16 mouse cellular contexts compared by ENCODE assay signal in genomic region chr12:57547890-57548289, GRCm38 (mm10). TPM values are rescaled to one million over a fixed set of nuclear protein-coding genes. Genes with fewer than 3 reads are reported as not detected.
DNase-seq lines count a peak whose midpoint lies in the region; ATAC-seq and TF ChIP-seq lines count a peak whose summit lies in the region.
"Had no signal": no experiment of that assay in that cellular context is flagged by ENCODE, and none has a peak within 500 bp of the region (broad histone marks: within the 10 kb centered on the region; RNA-seq: fewer than 3 reads in every experiment).

No protein-coding gene starts in this region.

- 1% methylated on average over 9 of the region's 9 CpGs for WGBS in hindbrain, embryonic 11.5 days
- WGBS in hindbrain, embryonic 16.5 days = 2% methylated on average over 9 of the region's 9 CpGs
- 2% methylated on average over 9 of the region's 9 CpGs for WGBS in midbrain, embryonic 12.5 days
- WGBS in midbrain, embryonic 15.5 days = 3% methylated on average over 9 of the region's 9 CpGs
- WGBS in intestine, postnatal 0 days = 14% methylated on average over 9 of the region's 9 CpGs
- WGBS in stomach, postnatal 0 days = 2% methylated on average over 9 of the region's 9 CpGs

- no peak overlapping the region for H3K4me3 ChIP-seq in hindbrain, embryonic 11.5 days (ENCODE audit: low read depth, low read length)
- no peak overlapping the region for H3K4me3 ChIP-seq in hindbrain, embryonic 16.5 days (ENCODE audit: low read length)
- 0 out of 2 replicates have a peak overlapping the region, but pooled peaks have one; percentile 9 for H3K4me3 ChIP-seq in midbrain, embryonic 12.5 days
- H3K4me3 ChIP-seq in midbrain, embryonic 15.5 days = no peak overlapping the region
- H3K4me3 ChIP-seq in intestine, postnatal 0 days (ENCODE audit: low read depth, low read length) = no peak overlapping the region
- H3K4me3 ChIP-seq in stomach, postnatal 0 days (ENCODE audit: low read depth, low read length) = peak overlapping the region; percentile 31
- H3K4me3 ChIP-seq: forebrain, embryonic 10.5 days; hindbrain, embryonic 15.5 days; neural tube, embryonic 12.5 days had no signal

- peaks cover 92% of the 10 kb centered on the region for H3K27me3 ChIP-seq in hindbrain, embryonic 11.5 days (ENCODE audit: control insufficient read depth, insufficient read depth, low read length)
- H3K27me3 ChIP-seq in hindbrain, embryonic 16.5 days (replicated peaks; ENCODE audit: control insufficient read depth, insufficient read depth, low read length) = peaks cover 78% of the 10 kb centered on the region
- H3K27me3 ChIP-seq in midbrain, embryonic 12.5 days = peaks cover 96% of the 10 kb centered on the region
- peaks cover 88% of the 10 kb centered on the region for H3K27me3 ChIP-seq in midbrain, embryonic 15.5 days (replicated peaks)
- H3K27me3 ChIP-seq in intestine, postnatal 0 days (replicated peaks; ENCODE audit: control insufficient read depth, insufficient read depth, low read length) = peaks cover 64% of the 10 kb centered on the region
- H3K27me3 ChIP-seq in stomach, postnatal 0 days (ENCODE audit: control insufficient read depth, insufficient read depth, low read length) = peaks cover 2% of the 10 kb centered on the region

- no peak overlapping the region for H3K27ac ChIP-seq in hindbrain, embryonic 11.5 days (ENCODE audit: low read depth, low read length)
- H3K27ac ChIP-seq in hindbrain, embryonic 16.5 days (ENCODE audit: low read depth, low read length) = no peak overlapping the region
- peak overlapping the region; percentile 39; the same call in 1 of the 2 replicates for H3K27ac ChIP-seq in midbrain, embryonic 12.5 days (replicated peaks)
- H3K27ac ChIP-seq in midbrain, embryonic 15.5 days = no peak overlapping the region
- H3K27ac ChIP-seq in intestine, postnatal 0 days (ENCODE audit: low read depth, low read length) = no peak overlapping the region
- H3K27ac ChIP-seq in stomach, postnatal 0 days (replicated peaks) = peak overlapping the region; percentile 95
- H3K27ac ChIP-seq: forebrain, embryonic 10.5 days; heart, embryonic 10.5 days; hindbrain, embryonic 15.5 days; neural tube, embryonic 12.5 days had no signal

- DNase-seq in hindbrain, embryonic 11.5 days (ENCODE audit: low spot score) = peak; percentile 50
- DNase-seq in stomach, postnatal 0 days (ENCODE audit: low spot score) = no peak
- no peak for DNase-seq in ovary, postnatal 14 days (ENCODE audit: low spot score)
- DNase-seq: adrenal gland, postnatal 25 days; cerebellum, adult 2 months; gastrocnemius, postnatal 36 days had no signal

- H3K9ac ChIP-seq in hindbrain, embryonic 11.5 days (ENCODE audit: low read depth, low read length) = no peak overlapping the region
- no peak overlapping the region for H3K9ac ChIP-seq in hindbrain, embryonic 16.5 days (ENCODE audit: low read depth, low read length)
- no peak overlapping the region for H3K9ac ChIP-seq in midbrain, embryonic 12.5 days (replicated peaks)
- no peak overlapping the region for H3K9ac ChIP-seq in midbrain, embryonic 15.5 days
- H3K9ac ChIP-seq in intestine, postnatal 0 days (ENCODE audit: low read depth, low read length) = no peak overlapping the region
- H3K9ac ChIP-seq in stomach, postnatal 0 days (ENCODE audit: low read length) = 0 out of 2 replicates have a peak overlapping the region, but pooled peaks have one; percentile 45
- H3K9ac ChIP-seq: hindbrain, embryonic 15.5 days; neural tube, embryonic 12.5 days had no signal

- TF ChIP-seq EP300 in stomach, postnatal 0 days (optimal IDR thresholded peaks at IDR 0.05) = no peak

- H3K4me1 ChIP-seq in hindbrain, embryonic 11.5 days (replicated peaks; ENCODE audit: control insufficient read depth, insufficient read depth, low read length) = peaks cover 9% of the 10 kb centered on the region
- H3K4me1 ChIP-seq in hindbrain, embryonic 16.5 days (ENCODE audit: control insufficient read depth, insufficient read depth, low read depth, low read length) = peaks cover 10% of the 10 kb centered on the region
- H3K4me1 ChIP-seq in midbrain, embryonic 12.5 days = peaks cover 23% of the 10 kb centered on the region
- peaks cover 18% of the 10 kb centered on the region for H3K4me1 ChIP-seq in midbrain, embryonic 15.5 days
- H3K4me1 ChIP-seq in intestine, postnatal 0 days (replicated peaks; ENCODE audit: control insufficient read depth, insufficient read depth, low read length) = no peaks in the 10 kb centered on the region
- H3K4me1 ChIP-seq in stomach, postnatal 0 days (replicated peaks; ENCODE audit: control insufficient read depth, insufficient read depth) = no peaks in the 10 kb centered on the region

- no peaks in the 10 kb centered on the region for H3K36me3 ChIP-seq in hindbrain, embryonic 11.5 days (ENCODE audit: control insufficient read depth, insufficient read depth, low read length)
- H3K36me3 ChIP-seq in hindbrain, embryonic 16.5 days (ENCODE audit: control insufficient read depth, insufficient read depth, low read length) = no peaks in the 10 kb centered on the region
- H3K36me3 ChIP-seq in midbrain, embryonic 12.5 days = no peaks in the 10 kb centered on the region
- H3K36me3 ChIP-seq in midbrain, embryonic 15.5 days (replicated peaks) = no peaks in the 10 kb centered on the region
- H3K36me3 ChIP-seq in intestine, postnatal 0 days (ENCODE audit: control insufficient read depth, insufficient read depth) = no peaks in the 10 kb centered on the region; the same call in 1 of the 2 replicates
- H3K36me3 ChIP-seq in stomach, postnatal 0 days (ENCODE audit: control insufficient read depth, insufficient read depth, low read length) = no peaks in the 10 kb centered on the region
- H3K36me3 ChIP-seq: forebrain, embryonic 10.5 days; heart, embryonic 10.5 days; hindbrain, embryonic 15.5 days; neural tube, embryonic 12.5 days had no signal

- TF ChIP-seq CTCF in intestine, postnatal 0 days (IDR thresholded peaks at IDR 0.05; ENCODE audit: low read depth) = no peak
- no peak for TF ChIP-seq CTCF in stomach, postnatal 0 days (IDR thresholded peaks at IDR 0.05; ENCODE audit: low read depth)

- ATAC-seq in hindbrain, embryonic 11.5 days (ENCODE audit: low FRiP score) = no peak
- no peak for ATAC-seq in hindbrain, embryonic 16.5 days
- no peak for ATAC-seq in midbrain, embryonic 12.5 days (ENCODE audit: low FRiP score, low read depth)
- ATAC-seq in midbrain, embryonic 15.5 days (replicated peaks) = no peak
- no peak for ATAC-seq in intestine, postnatal 0 days
- ATAC-seq in stomach, postnatal 0 days (ENCODE audit: low FRiP score, low TSS enrichment) = no peak
- ATAC-seq: activated CD4-positive, CD25-positive, alpha-beta regulatory T cell, adult 4 months; Patski had no signal

- no peaks in the 10 kb centered on the region for H3K9me3 ChIP-seq in hindbrain, embryonic 11.5 days (ENCODE audit: control insufficient read depth, low read length)
- H3K9me3 ChIP-seq in hindbrain, embryonic 16.5 days (ENCODE audit: control insufficient read depth, low read length) = peaks cover 4% of the 10 kb centered on the region; the same call in 1 of the 2 replicates
- no peaks in the 10 kb centered on the region for H3K9me3 ChIP-seq in midbrain, embryonic 12.5 days
- H3K9me3 ChIP-seq in midbrain, embryonic 15.5 days = no peaks in the 10 kb centered on the region
- H3K9me3 ChIP-seq in intestine, postnatal 0 days (ENCODE audit: control insufficient read depth) = no peaks in the 10 kb centered on the region
- no peaks in the 10 kb centered on the region for H3K9me3 ChIP-seq in stomach, postnatal 0 days (ENCODE audit: control insufficient read depth, low read length)
- H3K9me3 ChIP-seq: forebrain, embryonic 10.5 days; heart, embryonic 10.5 days; hindbrain, embryonic 15.5 days; neural tube, embryonic 12.5 days had no signal

- no peak overlapping the region for H3K4me2 ChIP-seq in hindbrain, embryonic 11.5 days (replicated peaks; ENCODE audit: low read depth, low read length)
- H3K4me2 ChIP-seq in hindbrain, embryonic 16.5 days (ENCODE audit: low read length) = no peak overlapping the region
- H3K4me2 ChIP-seq in midbrain, embryonic 12.5 days (replicated peaks) = no peak overlapping the region
- H3K4me2 ChIP-seq in midbrain, embryonic 15.5 days = no peak overlapping the region
- peak overlapping the region; percentile 32 for H3K4me2 ChIP-seq in intestine, postnatal 0 days (replicated peaks; ENCODE audit: low read depth)
- peak overlapping the region; percentile 52 for H3K4me2 ChIP-seq in stomach, postnatal 0 days (replicated peaks; ENCODE audit: low read depth)
- H3K4me2 ChIP-seq: hindbrain, embryonic 15.5 days; neural tube, embryonic 12.5 days had no signal

RNA-seq across cellular contexts. Expression of gene Foxa1, which starts 1.2 kb away (rescaled TPM):
- polyA plus RNA-seq in hindbrain, embryonic 11.5 days (2014; fragmentation: Nextera tagmentation; extraction: Ambion mirVana) = 1.2 and 2.1 TPM in 2 replicates
- polyA plus RNA-seq in hindbrain, embryonic 16.5 days (2015; fragmentation: Nextera tagmentation; extraction: Ambion mirVana) = 0.18 and 0.59 TPM in 2 replicates
- polyA plus RNA-seq in midbrain, embryonic 12.5 days (2016; fragmentation: Nextera tagmentation; extraction: Ambion mirVana) = 3.8 and 4.2 TPM in 2 replicates
- polyA plus RNA-seq in midbrain, embryonic 15.5 days (2015; fragmentation: Nextera tagmentation; extraction: Ambion mirVana) = 4.2 and 4.3 TPM in 2 replicates
- polyA plus RNA-seq in intestine, postnatal 0 days (2015; fragmentation: Nextera tagmentation; extraction: Ambion mirVana) = 3.7 and 4.0 TPM in 2 replicates
- polyA plus RNA-seq in stomach, postnatal 0 days (2015; fragmentation: Nextera tagmentation; extraction: Ambion mirVana) = 16.1 and 28.9 TPM in 2 replicates
- polyA plus RNA-seq: activated CD4-positive, CD25-positive, alpha-beta regulatory T cell, adult 4 months had no signal

RNA-seq across cellular contexts. Expression of gene Ttc6, which starts 16.0 kb away (rescaled TPM):
- 0.33 and 1.2 TPM in 2 replicates for polyA plus RNA-seq in hindbrain, embryonic 11.5 days (2014; fragmentation: Nextera tagmentation; extraction: Ambion mirVana)
- polyA plus RNA-seq in hindbrain, embryonic 16.5 days (2015; fragmentation: Nextera tagmentation; extraction: Ambion mirVana) = 0.57 and 0.76 TPM in 2 replicates
- polyA plus RNA-seq in midbrain, embryonic 12.5 days (2016; fragmentation: Nextera tagmentation; extraction: Ambion mirVana) = 2.0 and 3.6 TPM in 2 replicates
- polyA plus RNA-seq in midbrain, embryonic 15.5 days (2015; fragmentation: Nextera tagmentation; extraction: Ambion mirVana) = 0.97 and 1.6 TPM in 2 replicates
- polyA plus RNA-seq in intestine, postnatal 0 days (2015; fragmentation: Nextera tagmentation; extraction: Ambion mirVana) = 0.20 and 0.43 TPM in 2 replicates
- polyA plus RNA-seq in stomach, postnatal 0 days (2015; fragmentation: Nextera tagmentation; extraction: Ambion mirVana) = 3.3 and 3.5 TPM in 2 replicates
- polyA plus RNA-seq: cerebellum, adult 2 months had no signal

Comparison
In these comparisons a context has a peak if more than half of its experiments do, and no peak if none do; other contexts are left out.
1. H3K27ac ChIP-seq: peak in midbrain, embryonic 12.5 days (single experiment) and stomach, postnatal 0 days (single experiment); none in hindbrain, embryonic 11.5 days (single experiment), hindbrain, embryonic 16.5 days (single experiment), midbrain, embryonic 15.5 days (single experiment) and intestine, postnatal 0 days (single experiment).
2. H3K4me3 ChIP-seq: peak in midbrain, embryonic 12.5 days (single experiment) and stomach, postnatal 0 days (single experiment); none in hindbrain, embryonic 11.5 days (single experiment), hindbrain, embryonic 16.5 days (single experiment), midbrain, embryonic 15.5 days (single experiment) and intestine, postnatal 0 days (single experiment).
3. H3K4me2 ChIP-seq: peak in intestine, postnatal 0 days (single experiment) and stomach, postnatal 0 days (single experiment); none in hindbrain, embryonic 11.5 days (single experiment), hindbrain, embryonic 16.5 days (single experiment), midbrain, embryonic 12.5 days (single experiment) and midbrain, embryonic 15.5 days (single experiment).